Mouse (Mus musculus) embryonic facial prominence, embryonic 14.5 days (tissue): ENCODE results near the gene Ext2. TPM values are rescaled to one million over a fixed set of nuclear protein-coding genes. Genes with fewer than 3 reads are reported as not detected.

Experiments used
- ATAC-seq: fragments of 200-750 bp; cut with Nextera tagmentation; 2 replicates; pipeline ENCODE4 v1.8.0; 2017; ENCODE audit warnings: low read depth, moderate number of reproducible peaks, moderate TSS enrichment
- DNase-seq: peaks from one replicate; pipeline ENCODE4 v3.0.0-alpha.2; 2015; ENCODE audit warnings: low spot score
- H3K27ac ChIP-seq: fragments of 300-500 bp; sonication (generic); replicated peaks from 2 replicates; pipeline ENCODE4 v1.5.1; 2014; ENCODE audit warnings: low read depth, mild to moderate bottlenecking, low read length, moderate library complexity
- H3K27me3 ChIP-seq: fragments of 300-500 bp; sonication (generic); replicated peaks from 2 replicates; pipeline ENCODE4 v1.6.1; 2014; ENCODE audit warnings: low read length; ENCODE audit not compliant: control insufficient read depth, insufficient read depth
- H3K36me3 ChIP-seq: fragments of 300-500 bp; sonication (generic); 2 replicates; pipeline ENCODE4 v1.6.1; 2014; ENCODE audit warnings: low read length, mixed read lengths; ENCODE audit not compliant: control insufficient read depth, insufficient read depth
- H3K4me1 ChIP-seq: fragments of 300-500 bp; sonication (generic); 2 replicates; pipeline ENCODE4 v1.6.1; 2014; ENCODE audit warnings: antibody characterized with exemption, low read length; ENCODE audit not compliant: control insufficient read depth, insufficient read depth
- H3K4me2 ChIP-seq: fragments of 300-500 bp; sonication (generic); 2 replicates; pipeline ENCODE4 v1.6.1; 2014; ENCODE audit warnings: low read depth, mild to moderate bottlenecking, low read length, moderate library complexity, mixed read lengths
- H3K4me3 ChIP-seq: fragments of 300-500 bp; sonication (generic); 2 replicates; pipeline ENCODE4 v1.5.1; 2014; ENCODE audit warnings: low read depth, mild to moderate bottlenecking, low read length
- H3K9ac ChIP-seq: fragments of 300-500 bp; sonication (generic); 2 replicates; pipeline ENCODE4 v1.6.1; 2014; ENCODE audit warnings: low read depth, mild to moderate bottlenecking, low read length, moderate library complexity, mixed read lengths
- H3K9me3 ChIP-seq: fragments of 300-500 bp; sonication (generic); 2 replicates; pipeline ENCODE4 v1.6.1; 2016; ENCODE audit warnings: low read length; ENCODE audit not compliant: control insufficient read depth
- WGBS: fragments of 180-500 bp; shearing (Covaris S2); extraction: QIAGEN DNeasy Blood & Tissue Kit; methylation state at CpG from one replicate; pipeline ENCODE4 v1.1.7; 2014; 5-methylcytosine and 5-hydroxymethylcytosine counted together
- polyA plus RNA-seq: library from polyadenylated mRNA; unstranded; fragments of >200 nt; fragmentation: Nextera tagmentation; extraction: Ambion mirVana; gene quantifications from 2 replicates; pipeline ENCODE4 v1.2.1, GENCODE M21; 2014

The Ext2 gene
- polyA plus RNA-seq, 1 experiment from 2014 or later = 115 TPM

- WGBS = 28% methylated on average over 5 of the region's 5 CpGs
- 0 out of 2 replicates have a peak, but pooled peaks have one; percentile 42 for ATAC-seq
- Histone ChIP-seq H3K4me2 (0 out of 2 replicates have a peak overlapping the region, but pooled peaks have one; percentile 46), H3K4me1 (peaks cover 16% of the 10 kb centered on the region; the same call in 1 of the 2 replicates), H3K27ac (peak overlapping the region; percentile 74), H3K4me3 (no peak overlapping the region), H3K9me3 (no peaks in the 10 kb centered on the region), H3K36me3 (no peaks in the 10 kb centered on the region), H3K27me3 (no peaks in the 10 kb centered on the region), H3K9ac (0 out of 2 replicates have a peak overlapping the region, but pooled peaks have one; percentile 16)
- DNase-seq = no peak
Observed at GRCm38 (mm10) chr2:93619208-93619849, 203.0 kb downstream of the Ext2 start.

GRCm38 (mm10) chr2:93618447-93619199, 203.7 kb downstream of the Ext2 start:
- ATAC-seq (no peak), DNase-seq (no peak)
- WGBS = 19% methylated on average over 19 of the region's 19 CpGs

GRCm38 (mm10) chr2:93615845-93616689, 206.3 kb downstream of the Ext2 start:
- 41% methylated on average over 27 of the region's 27 CpGs for WGBS
- Histone ChIP-seq H3K4me1 (peaks cover 25% of the 10 kb centered on the region), H3K27ac (peak overlapping the region; percentile 74), H3K4me3 (no peak overlapping the region), H3K4me2 (peak overlapping the region; percentile 46), H3K9ac (peak overlapping the region; percentile 30), H3K9me3 (no peaks in the 10 kb centered on the region), H3K27me3 (no peaks in the 10 kb centered on the region), H3K36me3 (no peaks in the 10 kb centered on the region)
- ATAC-seq (no peak), DNase-seq (no peak)

More at GRCm38 (mm10) chr2:93618447-93619199, 203.7 kb downstream of the Ext2 start:
- peaks cover 18% of the 10 kb centered on the region; the same call in 1 of the 2 replicates for H3K4me1 ChIP-seq
- peak overlapping the region; percentile 46 for H3K4me2 ChIP-seq
- peak overlapping the region; percentile 74 for H3K27ac ChIP-seq
- H3K36me3 ChIP-seq = no peaks in the 10 kb centered on the region
- H3K9me3 ChIP-seq = no peaks in the 10 kb centered on the region
- peak overlapping the region; percentile 11; the same call in 1 of the 2 replicates for H3K9ac ChIP-seq
- H3K4me3 ChIP-seq = no peak overlapping the region
- H3K27me3 ChIP-seq = no peaks in the 10 kb centered on the region

DNA sequence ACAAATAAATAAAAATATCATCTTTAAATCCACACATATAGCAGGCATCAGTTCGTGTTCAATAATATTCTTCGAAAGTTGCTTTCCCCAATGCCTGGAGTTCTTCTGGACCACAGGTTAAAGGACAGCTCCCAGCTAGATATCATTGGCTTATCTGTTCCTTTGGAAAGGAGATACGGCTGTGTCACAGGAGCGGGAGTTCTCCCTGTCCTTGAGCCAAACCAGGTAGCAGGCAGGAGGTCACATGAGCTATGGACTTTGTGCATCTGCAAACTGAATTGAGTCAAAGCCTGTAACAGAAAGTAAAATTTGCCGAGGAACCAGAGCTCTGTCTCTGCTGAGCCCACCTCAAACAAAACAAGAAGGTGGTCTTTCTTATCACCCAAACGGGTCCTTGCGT, 209.3 kb downstream of the Ext2 start:
- Histone ChIP-seq H3K4me3 (no peak overlapping the region), H3K4me1 (peaks cover 17% of the 10 kb centered on the region), H3K4me2 (no peak overlapping the region), H3K36me3 (no peaks in the 10 kb centered on the region), H3K27ac (no peak overlapping the region), H3K9me3 (no peaks in the 10 kb centered on the region), H3K9ac (no peak overlapping the region), H3K27me3 (no peaks in the 10 kb centered on the region)
- DNase-seq = no peak
- 79% methylated on average over 7 of the region's 7 CpGs for WGBS
- no peak for ATAC-seq

Other genes with a start within 250 kb of the Ext2 start
- 8.4 and 9.0 TPM in 2 replicates for gene Alx4, start 180.2 kb downstream of the Ext2 start, polyA plus RNA-seq
- gene Accs, start 27.4 kb upstream of the Ext2 start, polyA plus RNA-seq = 5.7 and 7.0 TPM in 2 replicates
- 0.53 TPM in 1 of 2 replicates, not detected in the other for gene Accsl, start 46.6 kb upstream of the Ext2 start, polyA plus RNA-seq
- 6.9 and 10.6 TPM in 2 replicates for gene Gm13889, start 134.6 kb upstream of the Ext2 start, polyA plus RNA-seq
- gene Gm27027, start 173.8 kb upstream of the Ext2 start, polyA plus RNA-seq = not detected in 2 replicates
- gene Alkbh3, start 188.2 kb upstream of the Ext2 start, polyA plus RNA-seq = 53.8 and 69.8 TPM in 2 replicates